Mouse (Mus musculus) cortical plate, adult 2 months (tissue): ENCODE data around the gene Tent5c.

Source experiments
- CTCF ChIP-seq: fragments of 200-500 bp; IDR thresholded peaks from 2 replicates; pipeline ENCODE4 v1.5.1; 2011; ENCODE audit warnings: mild to moderate bottlenecking, control low read depth, low read length; ENCODE audit not compliant: insufficient read depth; ENCODE audit errors: extremely low read depth
- POLR2A ChIP-seq: fragments of 200-500 bp; IDR thresholded peaks from 2 replicates; pipeline ENCODE4 v1.6.1; 2011; ENCODE audit warnings: mild to moderate bottlenecking, low read length, control low read depth; ENCODE audit not compliant: insufficient read depth; ENCODE audit errors: extremely low read depth

DNA sequence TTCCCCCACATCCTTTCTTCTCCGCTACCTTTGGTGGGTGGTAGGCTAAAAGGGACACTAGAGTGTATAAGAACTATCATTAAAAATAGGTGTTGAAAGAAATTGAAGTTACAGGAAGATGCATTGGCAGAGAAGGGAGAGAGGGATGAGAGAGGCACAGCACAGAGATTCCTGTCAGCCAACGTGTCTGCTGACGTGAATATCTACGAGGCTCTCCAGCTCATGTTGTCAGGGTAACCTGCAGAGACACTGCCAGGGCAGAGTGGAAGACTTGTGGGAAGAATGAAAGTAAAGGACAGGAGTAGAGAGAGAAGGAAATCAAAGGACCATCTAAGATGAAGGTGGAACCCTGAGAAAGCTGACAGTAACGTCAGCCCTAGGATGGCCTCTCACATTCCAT lies 73.5 kb downstream of the Tent5c start:
- TF ChIP-seq POLR2A (no peak), CTCF (no peak)
